Mouse (Mus musculus): ENCODE results near the gene Rpl36.

DNA sequence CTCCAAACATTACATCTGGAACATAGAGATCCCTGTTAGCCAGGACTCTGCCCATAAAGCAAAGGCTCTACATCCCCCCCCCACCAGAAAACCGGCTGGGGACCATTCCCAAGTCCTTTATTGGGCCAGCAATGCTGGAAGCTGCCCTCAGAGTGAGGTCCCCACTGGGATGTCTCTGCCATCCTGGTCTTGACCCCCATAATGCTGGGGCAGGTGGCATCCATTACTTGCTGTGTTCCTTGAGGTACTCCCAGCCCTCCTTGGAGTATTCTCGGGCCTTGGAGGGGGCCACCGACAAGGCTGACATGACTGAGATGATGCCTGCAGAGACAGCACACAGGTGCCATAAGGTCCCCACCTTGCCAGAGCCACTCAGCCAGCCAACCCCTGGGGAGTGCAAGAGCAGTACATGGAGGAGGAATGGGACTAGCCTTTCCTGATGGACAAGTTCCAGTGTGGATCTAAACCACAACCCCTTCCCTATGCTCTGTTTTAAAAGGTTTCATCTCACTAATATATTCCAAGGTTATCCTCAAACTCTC lies 5.6 kb upstream of the Rpl36 start:
- TF ChIP-seq CTCF (IDR thresholded peaks at IDR 0.05; ENCODE audit: insufficient read depth, low read length) (no peak), POLR2A (IDR thresholded peaks at IDR 0.05; ENCODE audit: borderline replicate concordance, extremely low read depth, low read depth, low read length) (no peak)
